Mouse (Mus musculus) heart, adult 11 months (tissue): ENCODE results near the gene Vldlr.

ENCODE experiments used
- DNase-seq: peaks from one replicate; pipeline ENCODE4 v3.0.0; 2022

Vldlr gene

GRCm38 (mm10) chr19:27216318-27216717 is at the start of gene Vldlr:
TSS of gene Vldlr (plus strand) at chr19:27216484.
- DNase-seq, result no peak

- DNase-seq, result peak; percentile 73
Observed at GRCm38 (mm10) chr19:27167601-27168319, 48.5 kb upstream of the Vldlr start.

GRCm38 (mm10) chr19:27173836-27174235 is 42.4 kb upstream of the Vldlr start:
- DNase-seq, result peak; percentile 75

- peak; percentile 95 for DNase-seq
Observed at GRCm38 (mm10) chr19:27175617-27176016, 40.7 kb upstream of the Vldlr start.

GRCm38 (mm10) chr19:27176558-27176957 is 39.7 kb upstream of the Vldlr start:
- DNase-seq, result peak; percentile 95

GRCm38 (mm10) chr19:27178195-27178807 is 38.0 kb upstream of the Vldlr start:
- DNase-seq, result peak; percentile 89

GRCm38 (mm10) chr19:27180351-27181122 is 35.7 kb upstream of the Vldlr start:
- DNase-seq, result peak; percentile 74

GRCm38 (mm10) chr19:27183511-27183910 is 32.8 kb upstream of the Vldlr start:
- peak; percentile 79 for DNase-seq

- DNase-seq, result peak; percentile 53
Observed at GRCm38 (mm10) chr19:27203711-27204238, 12.5 kb upstream of the Vldlr start.

GRCm38 (mm10) chr19:27210991-27211390 is 5.3 kb upstream of the Vldlr start:
- DNase-seq, result peak; percentile 99

- peak; percentile 78 for DNase-seq
Observed at GRCm38 (mm10) chr19:27215596-27215995, 688 bp upstream of the Vldlr start.

- peak; percentile 98 for DNase-seq
Observed at GRCm38 (mm10) chr19:27216767-27217403, 601 bp downstream of the Vldlr start.

GRCm38 (mm10) chr19:27217404-27217940 is 1.2 kb downstream of the Vldlr start:
- DNase-seq, result peak; percentile 94

- DNase-seq, result peak; percentile 92
Observed at GRCm38 (mm10) chr19:27217941-27218411, 1.7 kb downstream of the Vldlr start.

- DNase-seq, result peak; percentile 99
Observed at GRCm38 (mm10) chr19:27218561-27219262, 2.4 kb downstream of the Vldlr start.

- no peak for DNase-seq
Observed at GRCm38 (mm10) chr19:27219586-27219985, 3.3 kb downstream of the Vldlr start.

GRCm38 (mm10) chr19:27223046-27223445 is 6.8 kb downstream of the Vldlr start:
- peak; percentile 95 for DNase-seq

- peak; percentile 90 for DNase-seq
Observed at GRCm38 (mm10) chr19:27224356-27224755, 8.1 kb downstream of the Vldlr start.

- DNase-seq, result no peak
Observed at GRCm38 (mm10) chr19:27226626-27227025, 10.3 kb downstream of the Vldlr start.

GRCm38 (mm10) chr19:27227131-27227530 is 10.8 kb downstream of the Vldlr start:
- no peak for DNase-seq

- no peak for DNase-seq
Observed at GRCm38 (mm10) chr19:27228254-27228653, 12.0 kb downstream of the Vldlr start.

GRCm38 (mm10) chr19:27233386-27233785 is 17.1 kb downstream of the Vldlr start:
- DNase-seq, result no peak
